Mouse (Mus musculus): Measurements from ENCODE around the gene Rtl8b.
A peak's percentile ranks its signal among the peaks of the same experiment; 100 is the strongest.
"Not testable (repeated sequence)": the region's sequence is repeated elsewhere in the genome, so short reads cannot be mapped to it uniquely, and the experiment has no call there.

Gene Rtl8b

DNA sequence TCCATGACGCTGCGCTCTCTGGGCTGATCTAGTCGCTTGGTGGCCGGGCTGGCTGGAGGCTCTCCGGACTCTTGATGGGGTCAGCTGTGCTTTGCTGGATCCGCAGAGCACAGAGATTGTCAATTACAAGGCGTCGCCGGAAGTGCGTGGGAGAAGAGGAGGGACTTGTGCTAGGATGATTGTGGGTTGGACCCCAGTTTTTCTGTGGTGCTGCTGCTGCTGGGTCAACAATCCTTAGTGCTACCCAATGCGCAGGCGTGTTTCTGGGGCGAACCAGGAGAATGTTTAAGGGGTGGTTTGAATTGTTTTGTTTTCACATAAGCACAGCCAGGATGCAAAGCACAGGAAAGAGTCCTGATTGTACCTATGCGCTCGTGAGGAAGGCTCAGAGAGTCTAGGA is at the start of gene Rtl8b:
TSS of gene Rtl8b (minus strand) at position 115 of the 400 bp plus-strand sequence.
- DNase-seq (ENCODE audit: low spot score in 2 of 2), result peak; percentile 50 to 62

DNA sequence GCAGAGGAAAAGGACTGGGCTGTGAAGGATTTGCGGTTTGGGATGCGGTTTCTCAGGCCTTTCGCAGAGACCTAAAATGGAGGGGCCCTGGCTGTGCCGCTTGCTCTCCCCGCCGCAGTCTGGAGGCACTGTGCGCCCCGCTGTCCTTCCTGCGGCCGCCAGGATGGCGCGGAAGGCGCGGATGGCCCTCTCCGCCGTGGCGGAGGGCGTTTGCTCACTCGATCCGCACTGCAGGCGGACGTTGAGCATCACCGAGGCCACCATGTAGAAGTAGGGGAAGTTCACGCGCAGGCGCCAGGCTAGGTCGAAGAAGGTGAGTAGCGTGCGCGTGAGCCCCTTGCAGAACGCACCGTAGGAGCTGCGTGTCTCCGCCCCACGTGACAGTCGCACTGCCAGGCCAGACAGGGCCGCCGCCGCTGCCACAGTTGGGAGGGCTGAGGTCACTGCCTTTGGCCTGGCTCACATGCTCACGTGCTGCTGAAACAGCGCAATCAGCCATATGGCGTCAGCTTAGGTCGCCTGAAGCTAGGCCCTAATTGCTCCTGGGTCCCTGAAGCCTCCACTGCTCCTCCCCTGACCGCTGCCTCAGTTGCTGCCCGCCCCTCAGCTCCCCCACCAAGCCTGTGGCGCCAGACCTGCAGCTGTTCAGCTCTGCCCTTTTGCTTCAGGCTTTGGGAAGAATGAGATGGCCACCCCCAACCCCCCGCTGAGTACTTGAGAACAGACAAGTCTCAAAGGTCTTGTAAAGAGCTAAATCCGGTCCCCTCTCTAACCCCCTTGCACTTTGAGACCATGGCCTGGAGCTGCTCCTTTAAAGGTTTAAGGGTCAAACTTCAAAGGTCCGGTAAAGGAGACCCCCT is 46.3 kb upstream of the Rtl8b start:
- DNase-seq (ENCODE audit: low spot score in 2 of 2), result peak in 1 of 2 experiments; percentile 26

DNA sequence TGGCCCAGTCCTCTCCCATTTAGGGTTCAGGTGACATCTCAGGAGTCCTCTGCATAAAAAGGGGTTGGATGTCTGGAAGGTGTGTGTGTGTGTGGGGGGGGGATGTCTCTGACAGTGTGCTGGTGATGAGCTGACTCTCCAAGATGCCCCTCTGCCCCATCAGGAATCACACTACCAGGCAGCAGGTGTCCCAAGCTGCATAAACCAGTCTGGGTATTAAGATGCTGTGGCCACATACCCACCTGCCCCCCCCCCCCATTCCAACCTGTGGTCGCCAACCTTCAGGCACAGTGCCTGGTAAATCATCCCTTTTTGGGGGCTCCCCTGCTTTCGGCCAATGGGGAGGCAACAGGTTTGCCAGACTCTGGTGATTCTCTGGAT is 45.7 kb upstream of the Rtl8b start:
- no peak for DNase-seq (ENCODE audit: low spot score in 2 of 2)

DNA sequence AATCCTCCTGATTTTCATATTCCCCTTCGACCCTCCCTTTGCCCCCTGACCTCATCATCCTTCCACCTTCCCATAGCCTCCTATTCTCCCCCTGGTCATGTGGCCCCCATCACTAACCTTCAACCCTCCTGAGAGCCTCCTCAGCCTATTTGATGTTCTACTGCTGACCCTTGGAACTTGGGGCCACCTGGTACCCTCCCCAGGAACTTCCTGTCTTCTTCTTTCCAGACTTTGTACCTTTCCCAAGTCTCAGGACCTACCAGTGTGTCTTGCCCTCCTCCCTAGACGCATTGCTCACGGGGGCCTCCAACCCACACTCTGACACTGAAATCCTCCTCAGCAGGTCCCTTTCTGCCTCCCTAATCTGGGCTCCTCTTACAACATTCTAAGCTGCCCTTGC is 32.5 kb upstream of the Rtl8b start:
- no peak for DNase-seq (ENCODE audit: low spot score in 2 of 2)

DNA sequence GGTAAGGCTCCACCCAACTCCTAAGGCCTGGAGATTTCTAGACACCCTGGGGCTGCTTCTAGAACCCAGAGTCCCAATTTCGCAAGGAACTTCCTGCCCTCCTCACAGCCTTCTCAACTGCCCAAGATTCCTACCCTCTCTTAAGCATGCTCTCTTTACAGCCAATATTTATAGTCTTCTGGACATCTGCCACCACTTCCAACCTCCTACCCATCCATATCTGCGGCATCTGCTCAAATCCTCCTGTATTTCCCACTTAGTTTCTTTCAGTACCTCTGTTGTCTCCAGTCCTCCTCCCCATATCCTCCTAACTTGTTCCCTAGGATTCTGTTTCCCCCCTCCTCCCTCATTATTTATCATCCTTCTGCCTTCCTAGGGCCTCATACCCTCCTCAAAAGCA is 29.0 kb upstream of the Rtl8b start:
- no peak for DNase-seq (ENCODE audit: low spot score in 2 of 2)

DNA sequence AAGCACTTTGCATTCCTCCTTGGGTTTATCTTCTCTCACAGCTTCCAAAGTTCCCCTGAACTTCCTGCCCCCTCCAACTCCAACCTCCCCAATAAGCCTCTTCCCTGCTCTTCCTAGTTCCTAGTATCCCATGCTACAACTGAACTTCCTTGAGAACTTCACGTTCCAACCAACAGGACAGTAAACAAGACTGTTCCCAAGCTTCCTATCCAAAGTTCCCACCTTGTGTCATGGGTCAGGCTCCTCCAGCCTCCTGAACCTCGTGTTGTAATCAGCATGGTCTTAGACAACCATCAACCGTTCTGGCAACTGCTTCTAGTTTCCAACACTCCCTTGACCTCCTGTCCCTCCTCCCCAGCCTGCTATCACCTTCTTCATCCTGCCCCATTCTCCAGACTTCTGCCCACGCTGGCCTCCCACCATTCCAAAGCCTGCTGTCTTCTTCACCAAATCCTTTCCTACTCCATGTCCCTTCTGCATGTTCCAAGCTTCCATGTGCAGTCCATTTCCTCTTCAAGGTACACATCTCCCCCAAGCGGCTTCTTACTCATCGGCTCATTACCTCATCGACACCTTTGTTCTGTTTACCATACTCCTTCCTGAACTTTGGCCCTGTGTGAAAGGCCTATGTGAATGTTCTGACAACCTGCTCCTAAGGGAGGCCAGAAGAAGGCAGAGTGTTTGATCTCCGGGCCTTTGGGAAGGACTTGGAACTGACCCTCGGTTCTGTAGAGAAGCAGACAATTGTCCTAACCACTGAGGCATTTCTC is 24.0 kb upstream of the Rtl8b start:
- DNase-seq (ENCODE audit: low spot score in 2 of 2), result no peak

DNA sequence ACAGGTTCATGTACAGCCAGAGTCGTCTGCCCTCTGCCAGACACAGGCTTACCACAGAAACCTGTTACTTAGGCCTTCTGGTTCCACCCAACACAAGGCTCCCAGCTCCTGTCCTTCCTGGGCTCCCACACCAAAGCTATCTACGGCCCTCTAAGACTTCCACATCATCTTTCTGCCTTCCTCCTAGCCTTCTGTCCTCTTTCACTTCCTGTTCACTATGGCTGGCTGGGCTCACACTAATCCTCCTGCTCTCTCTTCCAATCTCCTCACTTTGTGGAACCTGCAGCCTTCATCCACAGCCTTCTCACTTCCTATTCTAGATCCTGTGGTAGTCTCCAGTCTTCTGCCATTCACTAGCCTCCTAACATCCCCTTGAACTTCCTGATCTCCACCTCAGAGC is 22.9 kb upstream of the Rtl8b start:
- no peak for DNase-seq (ENCODE audit: low spot score in 2 of 2)

DNA sequence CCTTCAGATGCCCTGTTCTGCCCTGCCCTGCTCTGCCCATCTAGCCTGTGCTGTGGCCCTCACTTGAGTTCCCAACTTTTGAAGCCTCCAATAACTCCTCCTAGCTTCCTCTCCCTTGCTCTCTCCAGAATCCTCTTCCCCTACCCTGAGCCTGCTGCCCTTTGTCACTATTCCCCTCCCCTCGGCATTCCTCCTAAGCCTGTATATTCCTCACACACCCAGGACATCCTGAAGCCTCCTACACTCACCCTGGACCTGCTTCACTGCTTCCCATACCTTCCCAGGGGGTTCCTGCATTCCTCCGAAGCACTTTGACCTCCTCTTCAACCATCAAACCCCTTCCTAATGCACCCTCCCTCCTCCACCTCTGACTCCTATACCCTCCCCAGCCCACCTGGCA is 21.9 kb upstream of the Rtl8b start:
- no peak for DNase-seq (ENCODE audit: low spot score in 2 of 2)

DNA sequence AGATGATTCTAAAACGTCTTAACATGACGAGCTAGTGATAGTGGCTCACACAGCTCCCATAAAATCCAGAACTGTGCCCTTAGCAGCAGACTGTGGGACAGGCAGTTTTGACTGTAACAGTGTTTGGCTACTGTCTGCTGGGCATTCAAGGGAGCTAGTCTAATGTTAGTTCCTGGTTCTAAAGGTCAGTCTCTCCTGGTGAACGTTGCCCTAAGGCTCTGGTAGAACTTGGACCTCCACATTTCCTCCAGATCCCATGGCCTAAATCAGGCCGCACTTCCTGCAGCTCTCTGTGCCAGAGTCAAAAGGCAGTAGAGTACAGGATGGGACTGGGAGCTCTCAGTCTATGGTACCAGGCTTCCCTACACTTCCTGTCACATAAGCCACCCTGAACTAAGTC is 14.5 kb upstream of the Rtl8b start:
- not testable (repeated sequence) for DNase-seq (ENCODE audit: low spot score in 2 of 2)

DNA sequence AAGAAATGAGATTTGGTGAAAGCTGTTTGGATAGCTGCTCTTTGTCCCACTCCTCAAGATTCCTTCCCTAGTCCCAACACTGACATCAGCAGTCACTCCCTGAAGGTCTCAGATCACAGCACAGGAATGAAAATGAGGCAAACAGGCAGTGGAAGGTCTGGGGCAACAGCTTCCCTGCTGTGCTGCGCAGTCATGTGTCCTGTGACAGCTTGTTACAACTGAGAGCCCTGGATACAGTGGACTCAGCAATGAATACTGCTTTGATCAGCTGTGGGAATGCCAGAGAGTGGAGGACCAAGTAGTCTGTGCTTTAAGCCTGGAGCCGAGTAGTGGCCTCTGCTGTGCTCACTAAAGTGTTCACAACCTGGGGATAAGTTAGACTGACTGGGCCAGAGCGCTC is 12.4 kb upstream of the Rtl8b start:
- DNase-seq (ENCODE audit: low spot score in 2 of 2), result not testable (repeated sequence)

DNA sequence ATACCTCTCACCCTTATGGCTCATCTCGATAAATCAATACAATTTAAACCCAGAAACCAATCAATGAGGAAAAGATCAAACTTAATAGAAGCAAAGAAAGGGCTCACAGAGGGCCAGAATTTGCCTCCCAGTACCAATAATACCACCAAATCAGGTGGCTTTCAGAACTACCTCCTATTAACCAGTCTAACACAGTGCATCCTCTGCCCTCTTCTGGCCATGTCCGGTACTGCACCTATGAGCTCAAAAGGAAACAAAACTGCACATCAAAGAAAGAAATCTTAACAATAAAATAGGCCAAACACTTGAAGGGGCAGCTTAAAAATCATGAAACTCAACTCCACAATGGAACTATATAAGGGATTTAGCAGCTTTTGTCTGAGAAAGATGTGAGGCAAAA is 6.7 kb upstream of the Rtl8b start:
- DNase-seq (ENCODE audit: low spot score in 2 of 2), result peak; percentile 46 to 65

DNA sequence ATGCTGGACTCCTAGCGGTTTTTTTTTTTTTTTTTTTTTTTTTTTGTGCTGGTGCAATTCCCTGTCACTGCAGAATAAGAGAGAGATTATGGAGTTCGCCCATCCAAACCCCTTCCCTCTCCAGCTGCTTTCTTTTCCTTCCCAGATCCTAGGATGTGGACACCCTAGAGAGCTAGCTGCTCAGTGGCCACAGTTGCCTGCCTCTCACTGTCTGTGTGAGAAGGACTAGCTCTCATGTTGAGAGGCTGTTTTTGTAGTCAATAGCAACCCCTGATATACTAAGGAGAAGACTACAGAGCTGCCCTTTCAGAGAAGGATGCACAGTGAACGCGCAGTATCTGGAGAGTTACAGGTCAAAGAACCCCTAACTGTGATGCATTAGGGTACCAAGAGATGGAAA is 488 bp upstream of the Rtl8b start:
- not testable (repeated sequence) for DNase-seq (ENCODE audit: low spot score in 2 of 2)

DNA sequence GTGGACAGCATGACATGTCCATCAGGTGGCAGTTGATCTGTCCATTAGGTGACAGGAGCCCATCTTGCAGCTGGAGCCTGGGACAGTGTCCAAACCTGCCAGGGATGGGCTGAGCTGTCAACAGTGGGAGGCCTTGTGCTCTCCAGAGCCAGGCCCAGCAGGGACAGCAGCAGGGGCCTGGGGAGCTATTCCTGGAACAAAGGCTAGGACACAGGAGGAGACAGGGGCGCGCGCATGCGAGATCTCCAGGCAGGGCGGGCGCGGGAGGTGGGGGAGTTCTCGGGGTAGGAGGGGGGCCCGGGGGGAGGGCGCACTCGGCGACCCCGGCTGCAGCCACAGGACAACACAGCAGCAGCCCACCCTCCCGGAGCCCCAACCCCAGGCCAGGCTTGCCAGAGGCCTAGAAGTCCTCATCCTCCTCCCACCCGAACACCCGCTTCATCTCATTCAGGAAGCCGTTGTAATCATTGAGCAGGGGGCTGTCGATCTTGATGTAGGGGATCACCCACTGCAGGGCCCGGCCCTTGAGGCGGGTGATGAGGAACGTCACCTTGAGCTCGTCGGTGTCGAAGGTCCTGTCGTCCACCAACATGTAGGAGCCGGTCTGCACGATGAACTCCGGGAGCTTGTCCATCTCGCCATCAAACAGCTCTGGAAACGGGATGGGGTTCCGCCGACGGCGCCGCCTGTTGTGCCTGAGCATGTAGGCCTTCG is 494 bp downstream of the Rtl8b start:
- not testable (repeated sequence) for DNase-seq (ENCODE audit: low spot score in 2 of 2)

DNA sequence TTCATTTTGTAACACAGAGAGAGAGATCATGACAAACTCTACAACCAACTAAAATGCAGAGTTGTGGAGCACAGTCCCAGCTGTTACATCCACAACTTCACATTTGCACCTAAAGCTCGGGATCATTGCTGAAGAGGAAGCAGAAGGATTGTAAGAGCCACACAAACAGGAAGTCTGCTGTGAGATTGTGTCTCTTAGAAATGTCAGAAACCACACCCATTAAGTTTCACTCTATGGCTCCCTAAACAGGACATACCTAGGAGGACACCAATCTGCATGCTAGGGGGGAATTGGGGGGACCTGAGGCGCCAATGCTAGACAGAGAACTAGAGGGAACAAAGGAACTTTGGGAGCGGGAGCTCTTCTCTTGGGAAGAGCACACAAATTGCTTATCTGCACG is 17.3 kb downstream of the Rtl8b start:
- DNase-seq (ENCODE audit: low spot score in 2 of 2), result not testable (repeated sequence)

DNA sequence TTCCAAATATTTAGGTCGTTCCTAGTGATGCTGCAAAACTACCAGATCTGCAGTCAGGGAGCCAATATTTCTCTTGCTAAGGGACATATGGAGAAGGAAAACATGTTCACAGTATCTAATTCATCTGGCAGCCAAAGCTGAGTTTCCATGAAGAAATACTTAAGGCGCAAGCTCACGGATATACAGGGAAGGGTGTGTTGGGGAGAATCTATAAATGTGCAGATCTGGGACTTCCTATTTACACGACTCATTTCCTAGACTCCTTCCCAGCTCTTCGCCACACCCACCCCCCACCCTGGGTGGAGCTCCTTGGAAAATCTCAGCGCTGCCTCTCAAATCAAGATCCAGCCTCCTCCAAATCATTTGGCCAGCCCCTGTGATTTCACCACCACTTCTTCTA is 24.3 kb downstream of the Rtl8b start:
- DNase-seq (ENCODE audit: low spot score in 2 of 2), result no peak

DNA sequence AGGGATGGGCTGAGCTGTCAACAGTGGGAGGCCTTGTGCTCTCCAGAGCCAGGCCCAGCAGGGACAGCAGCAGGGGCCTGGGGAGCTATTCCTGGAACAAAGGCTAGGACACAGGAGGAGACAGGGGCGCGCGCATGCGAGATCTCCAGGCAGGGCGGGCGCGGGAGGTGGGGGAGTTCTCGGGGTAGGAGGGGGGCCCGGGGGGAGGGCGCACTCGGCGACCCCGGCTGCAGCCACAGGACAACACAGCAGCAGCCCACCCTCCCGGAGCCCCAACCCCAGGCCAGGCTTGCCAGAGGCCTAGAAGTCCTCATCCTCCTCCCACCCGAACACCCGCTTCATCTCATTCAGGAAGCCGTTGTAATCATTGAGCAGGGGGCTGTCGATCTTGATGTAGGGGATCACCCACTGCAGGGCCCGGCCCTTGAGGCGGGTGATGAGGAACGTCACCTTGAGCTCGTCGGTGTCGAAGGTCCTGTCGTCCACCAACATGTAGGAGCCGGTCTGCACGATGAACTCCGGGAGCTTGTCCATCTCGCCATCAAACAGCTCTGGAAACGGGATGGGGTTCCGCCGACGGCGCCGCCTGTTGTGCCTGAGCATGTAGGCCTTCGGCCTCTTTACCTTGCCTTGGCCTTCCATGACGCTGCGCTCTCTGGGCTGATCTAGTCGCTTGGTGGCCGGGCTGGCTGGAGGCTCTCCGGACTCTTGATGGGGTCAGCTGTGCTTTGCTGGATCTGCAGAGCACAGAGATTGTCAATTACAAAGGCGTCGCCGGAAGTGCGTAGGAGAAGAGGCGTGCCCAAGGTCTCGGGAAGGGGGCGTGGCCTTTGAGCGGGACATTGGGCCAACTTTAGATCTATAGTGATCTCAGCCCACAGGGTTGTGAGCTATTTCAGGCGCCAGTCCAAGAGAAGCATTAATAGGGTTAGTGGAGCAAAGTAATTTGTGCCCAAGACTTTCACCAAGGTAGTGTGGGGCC is 26.9 kb downstream of the Rtl8b start, which contains the start of gene Rtl8a:
TSS of gene Rtl8a (minus strand) at position 703 of the 982 bp plus-strand sequence.
- DNase-seq (ENCODE audit: low spot score in 2 of 2), result peak; percentile 28 to 64

DNA sequence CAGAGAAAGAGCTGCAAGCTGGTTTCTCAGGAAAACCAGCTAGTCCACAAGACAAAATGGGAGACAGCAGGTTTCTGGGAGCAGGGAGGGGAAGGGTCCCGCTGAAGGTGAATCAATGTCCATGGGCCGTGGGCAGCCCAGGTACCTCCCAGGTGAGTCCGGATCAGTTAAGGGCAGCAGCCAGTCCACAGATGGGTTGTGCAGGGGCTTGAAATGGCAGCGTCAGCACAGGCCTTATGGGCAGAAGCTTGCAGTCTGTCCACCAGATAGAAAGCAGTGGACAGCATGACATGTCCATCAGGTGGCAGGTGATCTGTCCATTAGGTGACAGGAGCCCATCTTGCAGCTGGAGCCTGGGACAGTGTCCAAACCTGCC is 27.6 kb downstream of the Rtl8b start:
- not testable (repeated sequence) for DNase-seq (ENCODE audit: low spot score in 2 of 2)

DNA sequence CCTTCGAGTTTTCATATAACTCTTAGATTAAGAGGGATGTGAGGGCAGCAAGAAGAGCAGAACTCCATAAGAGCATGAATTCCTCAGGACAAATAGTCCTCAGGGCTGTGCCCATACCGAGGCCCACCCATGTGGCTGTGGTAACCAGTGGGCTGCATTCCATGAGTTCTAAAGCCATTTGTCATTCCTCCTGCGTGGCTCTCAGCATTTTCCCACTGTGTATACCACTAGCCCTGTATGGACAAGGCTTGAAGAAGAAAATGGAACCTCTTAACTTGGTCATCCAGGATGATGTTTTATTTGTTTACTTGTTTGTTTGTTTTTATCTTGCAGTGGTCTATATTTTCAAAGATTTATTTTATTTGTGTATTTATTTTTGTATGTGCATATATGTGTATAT is 32.1 kb downstream of the Rtl8b start:
- DNase-seq (ENCODE audit: low spot score in 2 of 2), result not testable (repeated sequence)

Data from cerebellum, postnatal 4 days (tissue).